Mouse (Mus musculus) gastrocnemius, postnatal 36 days (tissue): ENCODE data around the gene Ino80b. TPM values are rescaled to one million over a fixed set of nuclear protein-coding genes. Genes with fewer than 3 reads are reported as not detected.

ENCODE experiments used
- DNase-seq, 2 experiments: peaks; one replicate each; pipeline ENCODE4 v3.0.0; 2022
- intact Hi-C: fragments of 180-260 bp; cut with DNase I; formaldehyde crosslinking; loops from one replicate; pipeline ENCODE4 v1.15.1; 2025
- microRNA-seq, 2 experiments: library from miRNA; unstranded; fragments of <30 nt; microRNA quantifications; one replicate each; pipeline ENCODE4 v1.2.0; 2021
- total RNA-seq, 2 experiments: library from RNA; stranded (reverse); gene quantifications; 2 replicates each; pipeline ENCODE4 v1.2.3; 2021

Gene Ino80b
- total RNA-seq, 2 experiments from 2014 or later, result 14.3 to 14.5 TPM

GRCm38 (mm10) chr6:83095968-83096367, 29.3 kb downstream of the Ino80b start:
- intact Hi-C loops, result no loop called here
- no peak for DNase-seq

GRCm38 (mm10) chr6:83092416-83093127, 32.7 kb downstream of the Ino80b start:
- no peak for DNase-seq
- intact Hi-C loops, result no loop called here

- DNase-seq, result no peak
- intact Hi-C loops, result no loop called here
These were observed 37.3 kb downstream of the Ino80b start for GRCm38 (mm10) chr6:83087926-83088260.

- peak in 1 of 2 experiments; percentile 39 for DNase-seq
- intact Hi-C loops, result no loop called here
These were observed 37.9 kb downstream of the Ino80b start for GRCm38 (mm10) chr6:83087205-83087925.

- DNase-seq, result no peak
- intact Hi-C loops, result no loop called here
These were observed 38.9 kb downstream of the Ino80b start, which contains the start of gene Lbx2 for GRCm38 (mm10) chr6:83086121-83087035. Gene Lbx2 (plus strand): TSS chr6:83086367.

- DNase-seq, result no peak
- intact Hi-C loops, result no loop called here
These were observed 40.8 kb downstream of the Ino80b start for GRCm38 (mm10) chr6:83084477-83084876.

GRCm38 (mm10) chr6:83083497-83083896, 41.7 kb downstream of the Ino80b start:
- intact Hi-C loops, result no loop called here
- DNase-seq, result no peak

GRCm38 (mm10) chr6:83080210-83080609, 45.0 kb downstream of the Ino80b start:
- intact Hi-C loops, result no loop called here
- DNase-seq, result no peak

GRCm38 (mm10) chr6:83078324-83078858, 46.8 kb downstream of the Ino80b start:
- intact Hi-C loops, result loop anchor here (1.0 to 2.0 kb wide), 2 partner anchors 24 to 82 kb away; partner anchors contain the start of gene Aup1
- peak; percentile 99 to 100 for DNase-seq

- no peak for DNase-seq
- intact Hi-C loops, result loop anchor here (1.0 to 2.0 kb wide), 2 partner anchors 23 to 81 kb away; partner anchors contain the start of gene Aup1
These were observed 47.5 kb downstream of the Ino80b start, which contains the start of gene Pcgf1 for GRCm38 (mm10) chr6:83077630-83078323. Gene Pcgf1 (plus strand): TSS chr6:83077869.

- DNase-seq, result no peak
- intact Hi-C loops, result no loop called here
These were observed 50.3 kb downstream of the Ino80b start for GRCm38 (mm10) chr6:83074979-83075378.

Small RNA genes lying within 50 kb of the gene (microRNA-seq; reads per million reads assigned to microRNA genes)
- 0 reads per million in 2 experiments for gene Mir3470a

Other genes starting within 250 kb of the Ino80b start
- gene Sema4f, start 185.7 kb downstream of the Ino80b start, total RNA-seq, result under 1 TPM; 0.10 to 0.15 TPM
- not detected for gene M1ap, start 178.5 kb downstream of the Ino80b start, total RNA-seq
- gene Dok1, start 92.0 kb downstream of the Ino80b start, total RNA-seq, result 1 to 10 TPM; 2.4 to 2.5 TPM
- 1 to 10 TPM; 2.9 to 3.1 TPM for gene Loxl3, start 91.3 kb downstream of the Ino80b start, total RNA-seq
- 10 to 100 TPM; 82.8 to 88.8 TPM for gene Aup1, start 70.9 kb downstream of the Ino80b start, total RNA-seq
- gene Htra2, start 70.2 kb downstream of the Ino80b start, total RNA-seq, result 10 to 100 TPM; 16.7 to 18.3 TPM
- under 1 TPM; 0.26 to 0.32 TPM for gene Dqx1, start 67.6 kb downstream of the Ino80b start, total RNA-seq
- not detected for gene Tlx2, start 55.1 kb downstream of the Ino80b start, total RNA-seq
- gene Pcgf1, start 47.6 kb downstream of the Ino80b start, total RNA-seq, result 1 to 10 TPM; 4.5 to 7.4 TPM
- gene Lbx2, start 39.1 kb downstream of the Ino80b start, total RNA-seq, result under 1 TPM in 1 of 2 experiments, not detected in 1; 0.56 TPM
- 1 to 10 TPM; 1.2 to 3.1 TPM for gene Ccdc142, start 23.8 kb downstream of the Ino80b start, total RNA-seq
- gene Gm42688, start 23.8 kb downstream of the Ino80b start, total RNA-seq, result 1 to 10 TPM in 1 of 2 experiments, under 1 TPM in 1; 0.69 to 1.0 TPM
- gene Mrpl53, start 16.4 kb downstream of the Ino80b start, total RNA-seq, result 100 to 1,000 TPM in 1 of 2 experiments, 10 to 100 TPM in 1; 91.0 to 103 TPM
- gene Mogs, start 9.9 kb downstream of the Ino80b start, total RNA-seq, result 1 to 10 TPM; 4.4 to 4.5 TPM
- gene Wbp1, start 3.9 kb downstream of the Ino80b start, total RNA-seq, result 10 to 100 TPM; 35.4 to 35.8 TPM
- gene Rtkn, start 10.0 kb upstream of the Ino80b start, total RNA-seq, result 10 to 100 TPM; 11.3 to 13.8 TPM
- 1 to 10 TPM in 1 of 2 experiments, under 1 TPM in 1; 0.92 to 1.3 TPM for gene Wdr54, start 31.0 kb upstream of the Ino80b start, total RNA-seq
- under 1 TPM in 1 of 2 experiments, not detected in 1; 0.13 TPM for gene 1700003E16Rik, start 31.0 kb upstream of the Ino80b start, total RNA-seq
- gene Dctn1, start 40.5 kb upstream of the Ino80b start, total RNA-seq, result 100 to 1,000 TPM; 128 to 135 TPM
- not detected for gene Slc4a5, start 94.4 kb upstream of the Ino80b start, total RNA-seq
- 1 to 10 TPM; 4.3 to 8.2 TPM for gene Mthfd2, start 200.5 kb upstream of the Ino80b start, total RNA-seq
- 1 to 10 TPM; 9.5 to 9.8 TPM for gene Mob1a, start 200.6 kb upstream of the Ino80b start, total RNA-seq
- gene Bola3, start 223.7 kb upstream of the Ino80b start, total RNA-seq, result 100 to 1,000 TPM; 223 to 243 TPM